ENCODE assay signal across 11 mouse cellular contexts in genomic region chr5:43842011-43842285, GRCm38 (mm10). TPM values are rescaled to one million over a fixed set of nuclear protein-coding genes. Genes with fewer than 3 reads are reported as not detected.
DNase-seq lines count a peak whose midpoint lies in the region; ATAC-seq and TF ChIP-seq lines count a peak whose summit lies in the region.
"Had no signal": no experiment of that assay in that cellular context is flagged by ENCODE, and none has a peak within 500 bp of the region (broad histone marks: within the 10 kb centered on the region; RNA-seq: fewer than 3 reads in every experiment).

No protein-coding gene starts in this region.

- ATAC-seq in forebrain, embryonic 13.5 days, result no peak
- ATAC-seq: forebrain, embryonic 16.5 days had no signal

- no peak for TF ChIP-seq CTCF in kidney, adult 2 months (conservative IDR thresholded peaks at IDR 0.05; ENCODE audit: insufficient read depth, insufficient read length, low read depth, low read length)

- H3K27ac ChIP-seq in kidney, adult 2 months (ENCODE audit: insufficient read depth, low read depth, low read length), result peak overlapping the region; percentile 39; the same call in 1 of the 2 replicates
- peak overlapping the region; percentile 55 for H3K27ac ChIP-seq in brown adipose tissue, adult 24 weeks (replicated peaks; ENCODE audit: low read depth, low read length)
- H3K27ac ChIP-seq in forebrain, embryonic 13.5 days, result no peak overlapping the region
- H3K27ac ChIP-seq: hindbrain, embryonic 10.5 days; midbrain, embryonic 12.5 days had no signal

- 69% methylated on average over 5 of the region's 5 CpGs for WGBS in kidney, adult 2 months
- 85% methylated on average over 5 of the region's 5 CpGs for WGBS in forebrain, embryonic 13.5 days

- no peak overlapping the region for H3K9ac ChIP-seq in forebrain, embryonic 13.5 days
- H3K9ac ChIP-seq: midbrain, embryonic 12.5 days had no signal

- H3K4me3 ChIP-seq in kidney, adult 2 months (ENCODE audit: insufficient read depth, low read depth, low read length), result peak overlapping the region; percentile 76
- H3K4me3 ChIP-seq in brown adipose tissue, adult 24 weeks (ENCODE audit: insufficient read depth, low read depth, low read length), result peak overlapping the region; percentile 54
- no peak overlapping the region for H3K4me3 ChIP-seq in forebrain, embryonic 13.5 days
- H3K4me3 ChIP-seq: hindbrain, embryonic 10.5 days; midbrain, embryonic 12.5 days had no signal

- no peaks in the 10 kb centered on the region for H3K36me3 ChIP-seq in kidney, adult 2 months (ENCODE audit: control insufficient read depth, insufficient read depth, low read length)
- H3K36me3 ChIP-seq in forebrain, embryonic 13.5 days (ENCODE audit: poor library complexity, severe bottlenecking), result no peaks in the 10 kb centered on the region
- H3K36me3 ChIP-seq: hindbrain, embryonic 10.5 days; midbrain, embryonic 12.5 days had no signal

- no peaks in the 10 kb centered on the region for H3K4me1 ChIP-seq in kidney, adult 2 months (ENCODE audit: control insufficient read depth, insufficient read depth, low read length)
- H3K4me1 ChIP-seq in brown adipose tissue, adult 24 weeks (ENCODE audit: control insufficient read depth, insufficient read depth, insufficient read length, low read length), result peaks cover 14% of the 10 kb centered on the region; the same call in 1 of the 2 replicates
- H3K4me1 ChIP-seq in forebrain, embryonic 13.5 days, result no peaks in the 10 kb centered on the region

- TF ChIP-seq POLR2A in kidney, adult 2 months (IDR thresholded peaks at IDR 0.05; ENCODE audit: low read depth, low read length), result no peak

- H3K4me2 ChIP-seq in forebrain, embryonic 13.5 days, result no peak overlapping the region
- H3K4me2 ChIP-seq: midbrain, embryonic 12.5 days had no signal

- H3K9me3 ChIP-seq in forebrain, embryonic 13.5 days (replicated peaks), result no peaks in the 10 kb centered on the region

- no peaks in the 10 kb centered on the region for H3K27me3 ChIP-seq in kidney, adult 2 months (replicated peaks; ENCODE audit: control insufficient read depth, insufficient read depth, low read length)
- no peaks in the 10 kb centered on the region for H3K27me3 ChIP-seq in forebrain, embryonic 13.5 days
- H3K27me3 ChIP-seq: midbrain, embryonic 12.5 days had no signal

- DNase-seq in kidney, adult 2 months, result no peak
- DNase-seq in kidney, adult 11 months, result no peak
- peak; percentile 57 to 59 for DNase-seq in B cell, adult 2 months
- peak; percentile 11 for DNase-seq in lung, postnatal 10 days
- no peak for DNase-seq in ovary, postnatal 14 days (ENCODE audit: low spot score)
- DNase-seq: embryo, embryonic 11 days had no signal

RNA-seq across cellular contexts. Expression of gene Fbxl5, which starts 20.5 kb away (rescaled TPM):
- polyA plus RNA-seq in kidney, adult 2 months (2012; rRNA removed), result 28.0 and 32.5 TPM in 2 replicates
- polyA plus RNA-seq in brown adipose tissue, adult 24 weeks (2012; ENCODE audit: insufficient read depth, insufficient read length, missing spikeins), result 28.8 and 32.7 TPM in 2 replicates
- 64.5 and 69.8 TPM in 2 replicates for polyA plus RNA-seq in forebrain, embryonic 13.5 days (2015; fragmentation: Nextera tagmentation; extraction: Ambion mirVana)

RNA-seq across cellular contexts. Expression of gene Bst1, which starts 23.3 kb away (rescaled TPM):
- polyA plus RNA-seq in kidney, adult 2 months (2012; rRNA removed), result 10.7 and 11.5 TPM in 2 replicates
- polyA plus RNA-seq in brown adipose tissue, adult 24 weeks (2012; ENCODE audit: insufficient read depth, insufficient read length, missing spikeins), result 0.75 TPM in 1 of 2 replicates, not detected in the other
- polyA plus RNA-seq in forebrain, embryonic 13.5 days (2015; fragmentation: Nextera tagmentation; extraction: Ambion mirVana), result not detected in 2 replicates
- polyA plus RNA-seq: forebrain, embryonic 16.5 days; hindbrain, embryonic 10.5 days had no signal

RNA-seq across cellular contexts. Expression of gene Cd38, which starts 26.4 kb away (rescaled TPM):
- 6.1 and 7.9 TPM in 2 replicates for polyA plus RNA-seq in kidney, adult 2 months (2012; rRNA removed)
- 3.8 and 4.9 TPM in 2 replicates for polyA plus RNA-seq in brown adipose tissue, adult 24 weeks (2012; ENCODE audit: insufficient read depth, insufficient read length, missing spikeins)
- 2.2 and 2.5 TPM in 2 replicates for polyA plus RNA-seq in forebrain, embryonic 13.5 days (2015; fragmentation: Nextera tagmentation; extraction: Ambion mirVana)

Comparison
In these comparisons a context has a peak if more than half of its experiments do, and no peak if none do; other contexts are left out.
1. DNase-seq: peak in B cell, adult 2 months (2 of 2) and lung, postnatal 10 days (single experiment); none in kidney, adult 2 months (single experiment), kidney, adult 11 months (single experiment) and ovary, postnatal 14 days (single experiment).